Mouse (Mus musculus): ENCODE measurements around the gene Efemp1. TPM values are rescaled to one million over a fixed set of nuclear protein-coding genes. Genes with fewer than 3 reads are reported as not detected.

The Efemp1 gene
- total and polyA plus RNA-seq, 3 experiments: 14.7 to 20.0 (median 18.5) TPM

- H3K4me1 ChIP-seq (ENCODE audit: control insufficient read depth, insufficient read depth, low read length): no peaks in the 10 kb centered on the region
- no peak overlapping the region for H3K9ac ChIP-seq (ENCODE audit: low read depth, low read length)
- intact Hi-C loops (cut with DNase I): no loop called here
- H3K79me2 ChIP-seq (replicated peaks; ENCODE audit: control insufficient read depth, insufficient read depth, low read length): no peaks in the 10 kb centered on the region
- WGBS: 27% methylated on average over 3 of the region's 3 CpGs
- no peak overlapping the region for H3K27ac ChIP-seq
- H3K27me3 ChIP-seq (ENCODE audit: control insufficient read depth, insufficient read depth, low read length): no peaks in the 10 kb centered on the region
- no peak for TF ChIP-seq POLR2A (IDR thresholded peaks at IDR 0.05; ENCODE audit: insufficient read depth, low read depth, low read length)
- TF ChIP-seq CTCF (IDR thresholded peaks at IDR 0.05): no peak
- no peak for TF ChIP-seq EP300 (IDR thresholded peaks at IDR 0.05; ENCODE audit: insufficient read depth, low read depth, low read length)
- no peak for DNase-seq
- H3K36me3 ChIP-seq (ENCODE audit: control insufficient read depth, insufficient read depth, low read length): no peaks in the 10 kb centered on the region
- H3K4me3 ChIP-seq: no peak overlapping the region
Observed at GRCm38 (mm10) chr11:28833809-28834208, 19.2 kb upstream of the Efemp1 start.

GRCm38 (mm10) chr11:28835141-28835540 is 17.9 kb upstream of the Efemp1 start:
- H3K4me3 ChIP-seq: no peak overlapping the region
- intact Hi-C loops (cut with DNase I): no loop called here
- TF ChIP-seq POLR2A (IDR thresholded peaks at IDR 0.05; ENCODE audit: insufficient read depth, low read depth, low read length) (no peak), CTCF (IDR thresholded peaks at IDR 0.05) (no peak), EP300 (IDR thresholded peaks at IDR 0.05; ENCODE audit: insufficient read depth, low read depth, low read length) (no peak)

GRCm38 (mm10) chr11:28849841-28850240 is 3.2 kb upstream of the Efemp1 start:
- Histone ChIP-seq H3K27me3 (ENCODE audit: control insufficient read depth, insufficient read depth, low read length) (peaks cover 4% of the 10 kb centered on the region; the same call in 1 of the 2 replicates), H3K9ac (ENCODE audit: low read depth, low read length) (no peak overlapping the region), H3K27ac (no peak overlapping the region), H3K36me3 (ENCODE audit: control insufficient read depth, insufficient read depth, low read length) (no peaks in the 10 kb centered on the region), H3K4me3 (no peak overlapping the region), H3K79me2 (replicated peaks; ENCODE audit: control insufficient read depth, insufficient read depth, low read length) (no peaks in the 10 kb centered on the region), H3K4me1 (ENCODE audit: control insufficient read depth, insufficient read depth, low read length) (peaks cover 1% of the 10 kb centered on the region; the same call in 1 of the 2 replicates)
- intact Hi-C loops (cut with DNase I): no loop called here
- no peak for DNase-seq
- TF ChIP-seq EP300 (IDR thresholded peaks at IDR 0.05; ENCODE audit: insufficient read depth, low read depth, low read length) (no peak), POLR2A (IDR thresholded peaks at IDR 0.05; ENCODE audit: insufficient read depth, low read depth, low read length) (no peak), CTCF (IDR thresholded peaks at IDR 0.05) (no peak)

More at GRCm38 (mm10) chr11:28835141-28835540, 17.9 kb upstream of the Efemp1 start:
- Histone ChIP-seq H3K79me2 (replicated peaks; ENCODE audit: control insufficient read depth, insufficient read depth, low read length) (no peaks in the 10 kb centered on the region), H3K36me3 (ENCODE audit: control insufficient read depth, insufficient read depth, low read length) (no peaks in the 10 kb centered on the region), H3K27ac (no peak overlapping the region), H3K27me3 (ENCODE audit: control insufficient read depth, insufficient read depth, low read length) (no peaks in the 10 kb centered on the region), H3K9ac (ENCODE audit: low read depth, low read length) (no peak overlapping the region), H3K4me1 (ENCODE audit: control insufficient read depth, insufficient read depth, low read length) (no peaks in the 10 kb centered on the region)
- no peak for DNase-seq

- Histone ChIP-seq H3K4me3 (no peak overlapping the region), H3K36me3 (ENCODE audit: control insufficient read depth, insufficient read depth, low read length) (no peaks in the 10 kb centered on the region), H3K27me3 (ENCODE audit: control insufficient read depth, insufficient read depth, low read length) (peaks cover 4% of the 10 kb centered on the region; the same call in 1 of the 2 replicates), H3K4me1 (ENCODE audit: control insufficient read depth, insufficient read depth, low read length) (peaks cover 1% of the 10 kb centered on the region; the same call in 1 of the 2 replicates), H3K9ac (ENCODE audit: low read depth, low read length) (no peak overlapping the region), H3K79me2 (replicated peaks; ENCODE audit: control insufficient read depth, insufficient read depth, low read length) (no peaks in the 10 kb centered on the region), H3K27ac (no peak overlapping the region)
- WGBS: 65% methylated on average over 4 of the region's 4 CpGs
- TF ChIP-seq POLR2A (IDR thresholded peaks at IDR 0.05; ENCODE audit: insufficient read depth, low read depth, low read length) (no peak), CTCF (IDR thresholded peaks at IDR 0.05) (no peak), EP300 (IDR thresholded peaks at IDR 0.05; ENCODE audit: insufficient read depth, low read depth, low read length) (no peak)
- intact Hi-C loops (cut with DNase I): no loop called here
- peak in 1 of 2 experiments; percentile 5 for DNase-seq
Observed at GRCm38 (mm10) chr11:28851645-28852044, 1.4 kb upstream of the Efemp1 start.

- no peak for DNase-seq
- intact Hi-C loops (cut with DNase I): no loop called here
- Histone ChIP-seq H3K79me2 (replicated peaks; ENCODE audit: control insufficient read depth, insufficient read depth, low read length) (no peaks in the 10 kb centered on the region), H3K4me1 (ENCODE audit: control insufficient read depth, insufficient read depth, low read length) (peaks cover 1% of the 10 kb centered on the region; the same call in 1 of the 2 replicates), H3K36me3 (ENCODE audit: control insufficient read depth, insufficient read depth, low read length) (no peaks in the 10 kb centered on the region), H3K27me3 (ENCODE audit: control insufficient read depth, insufficient read depth, low read length) (peaks cover 4% of the 10 kb centered on the region; the same call in 1 of the 2 replicates), H3K9ac (ENCODE audit: low read depth, low read length) (no peak overlapping the region), H3K27ac (no peak overlapping the region), H3K4me3 (no peak overlapping the region)
- TF ChIP-seq EP300 (IDR thresholded peaks at IDR 0.05; ENCODE audit: insufficient read depth, low read depth, low read length): no peak
- 21% methylated on average over 6 of the region's 6 CpGs for WGBS
Observed at GRCm38 (mm10) chr11:28852361-28852919, 564 bp upstream of the Efemp1 start.

GRCm38 (mm10) chr11:28859125-28859524 is 6.1 kb downstream of the Efemp1 start:
- no peak for DNase-seq
- H3K27me3 ChIP-seq (ENCODE audit: control insufficient read depth, insufficient read depth, low read length): no peaks in the 10 kb centered on the region
- H3K27ac ChIP-seq: no peak overlapping the region
- intact Hi-C loops (cut with DNase I): no loop called here
- no peaks in the 10 kb centered on the region for H3K79me2 ChIP-seq (replicated peaks; ENCODE audit: control insufficient read depth, insufficient read depth, low read length)
- no peaks in the 10 kb centered on the region for H3K36me3 ChIP-seq (ENCODE audit: control insufficient read depth, insufficient read depth, low read length)
- no peaks in the 10 kb centered on the region for H3K4me1 ChIP-seq (ENCODE audit: control insufficient read depth, insufficient read depth, low read length)
- TF ChIP-seq POLR2A (IDR thresholded peaks at IDR 0.05; ENCODE audit: insufficient read depth, low read depth, low read length): no peak
- H3K4me3 ChIP-seq: no peak overlapping the region
- H3K9ac ChIP-seq (ENCODE audit: low read depth, low read length): no peak overlapping the region
